Mouse (Mus musculus) left cerebral cortex, postnatal 14 days (tissue): ENCODE results near the gene Ecpas. TPM values are rescaled to one million over a fixed set of nuclear protein-coding genes. Genes with fewer than 3 reads are reported as not detected.

Source experiments
- DNase-seq, 2 experiments: peaks; one replicate each; pipeline ENCODE4 v3.0.0; 2021 to 2022; ENCODE audit warnings: low spot score in 2 of 2, mixed read lengths in 1 of 2
- intact Hi-C: fragments of 180-260 bp; cut with DNase I; formaldehyde crosslinking; loops from one replicate; pipeline ENCODE4 v1.15.1; 2025
- total RNA-seq, 2 experiments: library from RNA; stranded (reverse); gene quantifications; 2 replicates each; pipeline ENCODE4 v1.2.3; 2021

Gene Ecpas
- total RNA-seq, 2 experiments from 2014 or later, result 134 to 145 TPM

DNA sequence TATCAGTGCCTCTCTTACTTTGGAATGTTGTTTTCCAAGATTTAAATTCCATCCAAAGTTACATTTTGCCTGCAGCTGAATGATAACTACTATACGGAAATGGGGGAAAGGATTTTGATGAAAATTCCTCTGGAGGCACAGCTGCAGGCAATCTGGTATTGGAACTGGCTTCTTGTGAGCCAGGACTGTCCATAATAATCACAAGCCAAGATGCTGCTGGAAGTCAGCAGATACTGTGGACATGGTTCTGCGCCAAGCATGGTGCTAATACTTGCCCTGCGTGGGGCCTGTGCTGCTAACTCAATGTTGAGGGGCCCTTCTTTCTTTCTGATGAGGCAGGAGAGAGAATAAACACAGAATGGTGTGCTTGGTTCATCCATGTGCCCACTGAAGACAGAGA lies 149.1 kb downstream of the Ecpas start:
- no peak for DNase-seq

DNA sequence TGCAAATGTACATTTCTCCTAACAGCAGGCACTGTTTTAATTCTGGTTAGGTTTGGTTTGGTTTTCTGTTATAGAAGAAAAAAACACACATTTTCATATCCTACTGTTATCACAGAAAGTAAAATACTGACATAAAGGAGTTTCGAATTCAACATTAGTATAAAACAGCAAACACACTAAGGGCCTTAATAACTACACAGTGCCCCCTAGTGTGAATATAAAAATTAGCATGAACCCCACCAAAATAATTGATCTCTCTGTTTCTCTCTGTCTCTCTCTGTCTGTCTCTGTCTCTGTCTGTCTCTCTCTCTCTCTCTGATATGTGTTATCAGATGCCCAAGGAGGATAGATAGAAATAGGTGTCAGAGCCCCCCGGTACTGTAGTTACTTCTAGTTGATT lies 163.0 kb downstream of the Ecpas start:
- intact Hi-C loops, result loop anchor here (1.0 to 5.0 kb wide), 3 partner anchors 197 to 483 kb away; partner anchors contain the start of gene Lpar1
- no peak for DNase-seq

More for the DNA sequence above, 149.1 kb downstream of the Ecpas start:
- intact Hi-C loops, result no loop called here

GRCm38 (mm10) chr4:58749101-58749500 lies 163.4 kb downstream of the Ecpas start:
- no peak for DNase-seq
- intact Hi-C loops, result loop anchor here (1.0 to 5.0 kb wide), 3 partner anchors 197 to 483 kb away; partner anchors contain the start of gene Lpar1

Other genes with a start within 250 kb of the Ecpas start
- under 1 TPM; 0.13 to 0.26 TPM for gene Olfr267, start 125.0 kb downstream of the Ecpas start, total RNA-seq
- 10 to 100 TPM; 23.2 to 31.1 TPM for gene Zkscan16, start 30.9 kb upstream of the Ecpas start, total RNA-seq
- 1 to 10 TPM; 1.6 to 2.4 TPM for gene Ptgr1, start 74.4 kb upstream of the Ecpas start, total RNA-seq
- 1 to 10 TPM; 6.5 to 7.7 TPM for gene Dnajc25, start 82.3 kb upstream of the Ecpas start, total RNA-seq
- 1 to 10 TPM in 1 of 2 experiments, under 1 TPM in 1; 0.70 to 3.1 TPM for gene Gm20503, start 90.5 kb upstream of the Ecpas start, total RNA-seq
- gene Gng10, start 122.3 kb upstream of the Ecpas start, total RNA-seq, result 10 to 100 TPM; 84.9 to 96.0 TPM
- gene AI481877, start 226.2 kb upstream of the Ecpas start, total RNA-seq, result not detected